Mouse (Mus musculus) liver, embryonic 16.5 days (tissue): ENCODE measurements around the gene Adap1. TPM values are rescaled to one million over a fixed set of nuclear protein-coding genes. Genes with fewer than 3 reads are reported as not detected.

Experiments used
- ATAC-seq: fragments of 200-750 bp; cut with Nextera tagmentation; 2 replicates; pipeline ENCODE4 v1.8.0; 2017; ENCODE audit warnings: low read depth, mild to moderate bottlenecking, moderate number of reproducible peaks, moderate library complexity
- H3K27ac ChIP-seq: fragments of 300-500 bp; sonication (generic); 2 replicates; pipeline ENCODE4 v1.5.1; 2014; ENCODE audit warnings: mild to moderate bottlenecking, low read length
- H3K27me3 ChIP-seq: fragments of 300-500 bp; sonication (generic); 2 replicates; pipeline ENCODE4 v1.6.1; 2014; ENCODE audit warnings: low read depth, low read length, mixed read lengths; ENCODE audit not compliant: control insufficient read depth, insufficient read depth
- H3K36me3 ChIP-seq: fragments of 300-500 bp; sonication (generic); 2 replicates; pipeline ENCODE4 v1.6.1; 2014; ENCODE audit warnings: mild to moderate bottlenecking; ENCODE audit not compliant: control insufficient read depth, insufficient read depth
- H3K4me1 ChIP-seq: fragments of 300-500 bp; sonication (generic); 2 replicates; pipeline ENCODE4 v1.6.1; 2014; ENCODE audit warnings: low read depth, low read length, mixed read lengths; ENCODE audit not compliant: control insufficient read depth
- H3K4me2 ChIP-seq: fragments of 300-500 bp; sonication (generic); 2 replicates; pipeline ENCODE4 v1.6.1; 2014; ENCODE audit warnings: low read depth, low read length, mixed read lengths
- H3K4me3 ChIP-seq: fragments of 300-500 bp; sonication (generic); 2 replicates; pipeline ENCODE4 v1.5.1; 2014; ENCODE audit warnings: low read depth, mild to moderate bottlenecking, low read length
- H3K9ac ChIP-seq: fragments of 300-500 bp; sonication (generic); 2 replicates; pipeline ENCODE4 v1.6.1; 2014; ENCODE audit warnings: low read depth, low read length
- H3K9me3 ChIP-seq: fragments of 300-500 bp; sonication (generic); replicated peaks from 2 replicates; pipeline ENCODE4 v1.6.1; 2016; ENCODE audit warnings: low read length; ENCODE audit not compliant: control insufficient read depth
- WGBS: fragments of 180-500 bp; shearing (Covaris S2); extraction: QIAGEN DNeasy Blood & Tissue Kit; methylation state at CpG from one replicate; pipeline ENCODE4 v1.1.7; 2014; ENCODE audit not compliant: insufficient replicate concordance; 5-methylcytosine and 5-hydroxymethylcytosine counted together
- polyA plus RNA-seq: library from polyadenylated mRNA; unstranded; fragments of >200 nt; fragmentation: Nextera tagmentation; extraction: Ambion mirVana; gene quantifications from 2 replicates; pipeline ENCODE4 v1.2.1, GENCODE M21; 2015

Adap1 gene
- polyA plus RNA-seq, 1 experiment from 2014 or later = 1.3 TPM

DNA sequence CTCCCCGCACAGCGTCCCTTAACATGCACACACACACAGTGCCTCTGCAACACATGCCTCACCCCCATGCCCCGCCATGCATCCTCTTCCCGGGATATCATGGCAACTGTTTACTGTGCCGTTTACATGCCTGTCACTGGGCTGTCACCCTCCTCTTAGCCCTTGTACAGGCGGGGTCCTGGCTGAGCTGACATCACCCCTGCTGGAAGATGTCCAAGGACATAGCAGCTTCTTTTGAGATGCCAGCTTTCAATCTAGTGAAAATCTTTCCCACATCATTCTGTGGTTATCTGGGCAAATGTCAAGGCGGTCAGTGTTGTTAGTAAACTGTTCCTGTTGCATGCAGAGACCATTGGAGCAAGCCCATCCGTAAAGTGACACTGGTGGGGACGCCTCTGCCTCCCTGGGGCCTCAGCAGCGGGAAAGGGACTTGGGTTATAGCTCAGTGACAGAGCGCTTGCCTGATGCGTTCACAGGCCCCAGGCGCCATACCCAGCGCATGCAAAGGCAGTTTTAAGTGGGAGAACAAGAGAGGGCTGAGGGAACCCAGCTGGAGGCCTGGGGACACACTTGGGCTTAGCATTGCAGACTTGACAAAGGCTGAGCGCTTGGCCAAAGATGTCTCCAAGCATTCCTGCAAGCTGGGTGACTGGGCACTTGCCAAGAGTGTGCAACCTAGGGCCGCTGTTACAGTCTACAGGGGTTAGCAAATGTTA is 54.5 kb downstream of the Adap1 start:
- H3K27me3 ChIP-seq = no peaks in the 10 kb centered on the region
- H3K27ac ChIP-seq = no peak overlapping the region
- peaks cover 26% of the 10 kb centered on the region for H3K36me3 ChIP-seq
- no peak for ATAC-seq
- no peak overlapping the region for H3K9ac ChIP-seq
- H3K9me3 ChIP-seq = no peaks in the 10 kb centered on the region
- 81% methylated on average over 16 of the region's 16 CpGs for WGBS
- no peak overlapping the region for H3K4me3 ChIP-seq
- H3K4me1 ChIP-seq = peaks cover 4% of the 10 kb centered on the region
- H3K4me2 ChIP-seq = no peak overlapping the region

DNA sequence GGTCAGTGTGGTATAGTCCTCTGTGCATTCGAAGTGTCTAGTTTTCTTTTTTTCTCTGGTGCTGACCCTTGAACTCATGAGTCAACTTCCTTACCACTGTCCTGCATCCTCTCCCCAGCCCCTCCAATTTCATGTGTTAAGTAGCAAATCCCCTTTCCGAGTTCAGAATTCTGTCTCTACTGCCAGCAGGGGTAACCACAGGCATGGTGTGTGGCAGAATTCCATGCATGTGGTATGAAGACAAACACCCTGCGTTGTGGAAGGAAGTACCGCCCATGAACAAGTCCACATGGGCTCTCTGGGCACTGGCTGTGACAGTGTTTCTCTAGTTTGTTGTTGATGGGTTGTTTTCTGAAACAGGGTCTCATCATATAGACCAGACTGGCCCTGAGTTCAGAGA is 57.8 kb downstream of the Adap1 start:
- Histone ChIP-seq H3K9me3 (no peaks in the 10 kb centered on the region), H3K27me3 (no peaks in the 10 kb centered on the region), H3K27ac (no peak overlapping the region), H3K4me2 (no peak overlapping the region), H3K36me3 (peaks cover 57% of the 10 kb centered on the region), H3K9ac (no peak overlapping the region), H3K4me1 (peaks cover 4% of the 10 kb centered on the region), H3K4me3 (no peak overlapping the region)
- ATAC-seq = no peak
- 87% methylated on average over 4 of the region's 4 CpGs for WGBS

DNA sequence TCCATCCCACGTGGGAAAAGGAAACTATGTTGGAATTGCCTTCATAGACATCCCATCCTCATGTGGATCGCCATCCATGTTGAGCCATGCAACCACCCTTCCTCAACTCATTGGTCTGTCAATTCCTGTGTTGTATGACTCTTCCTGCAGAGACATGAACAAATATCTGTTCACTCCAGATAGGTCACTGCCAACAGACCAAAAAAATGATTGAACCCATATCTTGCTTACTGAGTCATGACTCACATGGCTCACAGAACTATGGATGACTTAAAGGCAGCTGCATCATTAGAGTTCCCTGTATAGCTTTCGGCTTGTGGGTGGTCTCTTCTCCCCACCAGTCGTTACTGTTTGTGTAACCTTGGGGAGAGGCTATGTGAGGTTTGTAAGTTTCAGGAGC is 64.0 kb downstream of the Adap1 start:
- Histone ChIP-seq H3K27ac (no peak overlapping the region), H3K9me3 (no peaks in the 10 kb centered on the region), H3K27me3 (no peaks in the 10 kb centered on the region), H3K9ac (no peak overlapping the region), H3K36me3 (peaks cover 47% of the 10 kb centered on the region), H3K4me2 (no peak overlapping the region), H3K4me3 (no peak overlapping the region), H3K4me1 (peaks cover 14% of the 10 kb centered on the region)
- 81% methylated on average over 4 of the region's 4 CpGs for WGBS
- no peak for ATAC-seq

DNA sequence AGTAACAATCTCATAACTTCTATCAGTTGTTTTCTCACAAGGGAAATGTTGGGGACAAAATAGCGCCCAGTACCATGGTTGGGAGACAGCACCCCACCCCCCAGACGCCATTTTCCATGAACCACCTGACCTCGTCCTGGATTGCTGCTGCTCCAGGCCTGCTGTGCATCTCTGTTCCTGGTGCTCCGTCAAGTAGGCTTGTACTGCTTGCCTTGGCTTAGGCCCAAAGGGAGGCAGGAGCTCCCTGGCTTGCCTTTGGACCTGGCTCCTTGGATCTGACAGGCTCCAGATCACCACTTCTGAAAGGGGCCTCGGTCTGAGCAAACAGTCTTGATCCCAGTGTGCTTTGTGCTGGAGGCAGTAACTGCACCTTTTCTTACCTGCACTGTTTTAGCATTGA is 65.6 kb downstream of the Adap1 start:
- Histone ChIP-seq H3K36me3 (peaks cover 33% of the 10 kb centered on the region), H3K4me2 (no peak overlapping the region), H3K27me3 (no peaks in the 10 kb centered on the region), H3K27ac (no peak overlapping the region), H3K9me3 (no peaks in the 10 kb centered on the region), H3K4me3 (no peak overlapping the region), H3K9ac (no peak overlapping the region), H3K4me1 (peaks cover 28% of the 10 kb centered on the region)
- 82% methylated on average over 5 of the region's 5 CpGs for WGBS
- ATAC-seq = no peak

DNA sequence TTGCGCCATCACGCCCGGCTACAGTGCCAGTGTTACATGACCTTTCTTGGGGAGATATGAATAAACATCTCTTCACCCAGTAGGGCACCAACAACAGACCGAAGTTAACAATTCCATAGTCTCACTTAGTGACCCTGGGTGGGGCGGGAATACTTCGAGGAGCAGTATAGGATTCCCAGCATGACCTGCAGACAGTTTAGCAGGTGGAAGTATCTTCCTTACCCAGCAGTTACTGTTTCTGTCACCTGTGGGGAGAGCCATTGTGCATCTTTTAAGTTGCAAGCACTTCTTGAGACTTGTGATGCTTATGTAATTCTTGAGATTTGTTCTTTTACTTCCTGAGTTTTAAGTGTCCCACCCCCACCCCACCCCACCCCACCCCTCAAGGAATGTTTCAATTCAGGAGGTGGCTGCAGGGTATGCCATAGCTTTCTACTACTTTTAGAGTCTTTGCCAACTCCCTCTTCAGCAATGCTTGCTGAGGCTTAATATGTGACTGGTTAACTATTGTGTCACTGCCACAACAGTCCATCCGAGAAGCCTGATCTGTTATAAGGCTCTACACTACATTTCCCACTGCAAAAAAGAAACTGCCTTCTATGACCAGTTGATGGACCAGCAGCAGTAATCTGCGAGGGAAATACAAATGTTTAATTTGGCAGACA is 66.9 kb downstream of the Adap1 start:
- no peak overlapping the region for H3K9ac ChIP-seq
- H3K4me3 ChIP-seq = no peak overlapping the region
- no peak overlapping the region for H3K4me2 ChIP-seq
- WGBS = 82% methylated on average over 8 of the region's 8 CpGs
- no peaks in the 10 kb centered on the region for H3K9me3 ChIP-seq
- H3K27me3 ChIP-seq = no peaks in the 10 kb centered on the region
- H3K36me3 ChIP-seq = peaks cover 19% of the 10 kb centered on the region
- H3K27ac ChIP-seq = no peak overlapping the region
- H3K4me1 ChIP-seq = peaks cover 41% of the 10 kb centered on the region
- ATAC-seq = no peak

DNA sequence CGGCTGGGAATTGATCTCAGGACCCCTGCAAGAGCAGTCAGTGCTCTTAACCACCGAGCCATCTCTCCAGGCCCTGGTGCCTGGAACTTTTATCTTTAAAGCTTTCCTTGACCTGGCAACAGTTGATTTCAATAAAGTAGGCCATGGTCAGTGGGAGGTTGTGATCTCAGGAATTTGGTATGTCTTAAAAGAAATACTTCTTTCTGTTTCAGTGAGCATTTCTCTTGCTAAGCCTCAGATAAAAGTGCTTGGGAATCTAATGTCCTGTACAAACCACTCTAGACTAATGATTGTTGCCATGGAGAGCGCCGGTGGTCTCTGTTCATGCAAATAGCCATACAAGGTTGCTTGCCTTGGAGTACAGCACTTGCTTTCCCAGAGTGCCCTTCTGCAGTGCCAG is 67.6 kb downstream of the Adap1 start:
- Histone ChIP-seq H3K4me1 (peaks cover 46% of the 10 kb centered on the region), H3K36me3 (peaks cover 12% of the 10 kb centered on the region), H3K4me3 (no peak overlapping the region), H3K27ac (no peak overlapping the region), H3K9ac (no peak overlapping the region), H3K9me3 (no peaks in the 10 kb centered on the region), H3K4me2 (no peak overlapping the region), H3K27me3 (no peaks in the 10 kb centered on the region)
- ATAC-seq = no peak
- WGBS = 70% methylated on average over 4 of the region's 4 CpGs

DNA sequence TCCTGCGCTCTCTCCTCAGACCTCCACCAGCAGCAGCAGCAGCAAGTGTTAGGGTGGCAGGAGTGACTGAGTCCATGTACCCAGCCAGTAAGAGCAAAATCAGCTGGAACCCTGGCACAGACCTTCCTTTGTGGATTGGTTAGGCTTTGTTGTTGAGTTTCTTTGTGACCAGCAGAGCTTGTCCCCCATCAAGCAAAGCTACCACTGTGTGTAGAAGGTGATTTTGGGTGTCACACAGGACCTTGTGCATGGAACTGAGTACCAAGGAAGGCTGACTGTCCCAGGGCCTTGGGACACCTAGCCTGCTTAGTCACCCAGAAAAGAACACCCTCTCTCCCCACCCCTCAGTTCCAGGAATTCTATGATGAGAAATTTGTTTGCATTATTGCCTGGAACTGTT is 68.2 kb downstream of the Adap1 start:
- Histone ChIP-seq H3K4me1 (peaks cover 46% of the 10 kb centered on the region), H3K36me3 (peaks cover 8% of the 10 kb centered on the region), H3K27me3 (no peaks in the 10 kb centered on the region), H3K9me3 (no peaks in the 10 kb centered on the region), H3K27ac (no peak overlapping the region), H3K4me2 (no peak overlapping the region), H3K9ac (no peak overlapping the region), H3K4me3 (no peak overlapping the region)
- WGBS = 73% methylated on average over 1 of the region's 1 CpGs
- ATAC-seq = no peak

DNA sequence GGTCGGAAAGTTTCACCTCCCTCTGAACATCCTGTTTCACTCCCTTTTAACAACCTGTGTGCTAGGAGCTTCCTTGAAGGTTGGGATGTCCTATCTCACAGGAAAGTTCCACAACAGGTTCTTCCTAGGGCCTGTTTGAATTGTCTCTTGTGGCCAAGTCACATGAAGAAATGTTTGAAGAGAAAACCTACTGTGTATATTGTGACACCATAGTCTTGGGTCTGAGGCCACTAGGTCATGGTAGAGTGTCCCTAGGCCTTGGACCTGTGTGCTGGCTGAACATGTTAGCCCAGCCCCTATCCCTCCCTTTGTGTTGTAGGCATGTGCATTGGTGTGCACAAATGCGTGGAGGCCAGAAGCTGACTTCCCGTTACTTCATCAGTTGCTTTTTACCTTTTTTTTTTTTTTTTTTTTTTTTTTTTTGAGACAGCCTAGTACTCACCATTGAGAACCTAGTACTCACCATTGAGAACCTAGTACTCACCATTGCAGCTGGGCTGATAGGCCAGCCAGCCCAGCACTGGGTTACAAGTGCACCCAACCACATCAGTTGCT is 69.1 kb downstream of the Adap1 start:
- WGBS = 69% methylated on average over 3 of the region's 3 CpGs
- 0 out of 2 replicates have a peak overlapping the region, but pooled peaks have one; percentile 6 for H3K27ac ChIP-seq

DNA sequence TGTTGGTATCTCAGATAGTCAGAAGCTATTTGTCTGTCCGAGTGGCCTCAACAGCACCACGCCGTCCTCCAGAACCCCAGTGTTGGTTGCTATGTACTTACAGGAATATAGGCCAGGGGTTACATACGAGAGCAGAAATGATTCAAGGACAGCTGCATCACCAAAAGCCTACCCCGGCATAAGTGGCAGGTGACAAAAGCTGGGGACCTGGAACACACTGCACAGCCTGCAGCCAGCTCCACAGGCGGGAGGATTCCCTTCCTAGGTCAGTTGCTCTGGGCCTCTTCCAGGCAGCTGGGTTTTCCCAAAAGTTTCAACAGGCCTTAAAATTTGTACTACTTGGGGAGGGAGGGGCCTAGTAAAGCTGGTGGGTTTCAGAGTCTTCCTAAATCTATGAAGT is 69.6 kb downstream of the Adap1 start:
- Histone ChIP-seq H3K27me3 (no peaks in the 10 kb centered on the region), H3K9ac (no peak overlapping the region), H3K9me3 (no peaks in the 10 kb centered on the region), H3K4me1 (peaks cover 56% of the 10 kb centered on the region), H3K36me3 (peaks cover 6% of the 10 kb centered on the region), H3K27ac (no peak overlapping the region), H3K4me3 (no peak overlapping the region), H3K4me2 (no peak overlapping the region)
- WGBS = 80% methylated on average over 6 of the region's 6 CpGs
- ATAC-seq = no peak

More for the DNA sequence above, 69.1 kb downstream of the Adap1 start:
- Histone ChIP-seq H3K4me1 (peaks cover 52% of the 10 kb centered on the region), H3K9me3 (no peaks in the 10 kb centered on the region), H3K36me3 (peaks cover 6% of the 10 kb centered on the region), H3K4me3 (no peak overlapping the region), H3K9ac (no peak overlapping the region), H3K27me3 (no peaks in the 10 kb centered on the region), H3K4me2 (no peak overlapping the region)
- ATAC-seq = no peak
